Mouse (Mus musculus) right cerebral cortex, postnatal 4 days (tissue): ENCODE results near the gene Med26.

ENCODE experiments used
- DNase-seq: peaks from one replicate; pipeline ENCODE4 v3.0.0-alpha.2; 2022

Gene Med26

DNA sequence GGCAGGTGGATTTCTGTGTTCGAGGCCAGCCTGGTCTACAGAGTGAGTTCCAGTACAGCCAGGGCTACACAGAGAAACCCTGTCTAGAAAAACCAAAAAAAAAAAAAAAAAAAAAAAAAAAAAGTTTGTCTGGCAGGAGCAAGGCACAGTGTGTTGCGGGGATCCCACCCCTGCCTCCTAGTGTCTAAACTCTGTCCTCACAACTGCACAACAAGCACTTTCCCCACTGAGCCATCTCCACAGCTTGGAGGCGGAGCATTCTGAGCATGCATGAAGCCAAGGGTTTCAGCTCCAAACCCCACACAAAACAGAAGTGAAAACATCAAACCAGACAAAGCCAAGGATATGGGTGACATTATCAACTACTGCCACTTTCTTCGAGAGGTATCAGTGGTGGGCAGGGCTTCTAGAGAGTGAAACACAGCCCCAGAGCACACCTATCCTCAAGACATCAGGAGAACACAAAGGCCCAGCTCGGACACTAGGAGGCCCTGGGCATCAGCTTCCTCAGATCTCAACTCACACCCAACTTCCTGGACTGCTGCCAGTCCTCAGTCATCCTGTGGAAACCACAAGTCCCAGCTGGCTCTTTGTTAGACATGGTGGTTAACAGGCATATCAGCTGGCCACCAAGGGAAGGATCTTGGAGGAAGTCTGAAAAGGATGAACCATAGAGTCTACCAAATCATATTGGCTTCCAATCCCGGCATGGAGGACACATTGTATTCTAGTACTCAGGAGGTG is 62.4 kb downstream of the Med26 start:
- no peak for DNase-seq

DNA sequence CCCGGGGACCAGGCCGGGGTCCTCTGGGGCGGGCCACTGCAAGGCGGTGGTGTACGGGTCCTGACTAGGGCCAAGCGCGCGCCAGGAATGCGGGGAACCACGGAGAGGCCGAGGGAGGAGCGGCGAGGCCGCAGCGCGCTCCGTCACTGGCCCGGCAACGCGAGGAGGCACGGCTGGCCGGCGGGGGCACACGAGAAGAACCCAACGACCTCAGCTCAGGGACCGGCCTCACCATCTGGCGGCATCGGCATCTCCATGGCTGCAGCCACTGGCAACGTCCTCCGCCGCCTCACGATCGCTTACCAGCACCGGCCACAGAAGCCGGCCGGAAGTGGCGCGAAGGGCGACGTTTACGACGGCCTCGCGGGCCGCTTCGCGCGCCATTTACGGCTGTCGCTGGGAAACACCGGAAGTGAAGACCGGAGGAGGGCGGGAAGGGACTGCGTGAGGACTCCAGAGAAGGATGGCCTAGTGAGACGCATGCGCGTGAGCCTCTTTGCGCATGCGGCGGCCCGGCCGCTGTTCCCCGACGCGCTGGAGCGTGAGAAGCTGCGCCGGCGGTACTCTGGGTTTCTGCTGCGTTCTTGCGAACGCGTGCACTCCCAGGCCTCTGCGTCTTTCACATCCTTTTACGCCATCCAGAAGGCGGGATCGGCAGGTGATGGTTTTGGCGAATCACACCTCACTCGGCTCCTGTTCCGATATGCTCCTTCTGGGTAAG is 73.1 kb downstream of the Med26 start, which contains the start of gene Cherp:
Gene Cherp (minus strand): TSS at position 401 of the 721 bp plus-strand sequence.
- DNase-seq = peak; percentile 93

DNA sequence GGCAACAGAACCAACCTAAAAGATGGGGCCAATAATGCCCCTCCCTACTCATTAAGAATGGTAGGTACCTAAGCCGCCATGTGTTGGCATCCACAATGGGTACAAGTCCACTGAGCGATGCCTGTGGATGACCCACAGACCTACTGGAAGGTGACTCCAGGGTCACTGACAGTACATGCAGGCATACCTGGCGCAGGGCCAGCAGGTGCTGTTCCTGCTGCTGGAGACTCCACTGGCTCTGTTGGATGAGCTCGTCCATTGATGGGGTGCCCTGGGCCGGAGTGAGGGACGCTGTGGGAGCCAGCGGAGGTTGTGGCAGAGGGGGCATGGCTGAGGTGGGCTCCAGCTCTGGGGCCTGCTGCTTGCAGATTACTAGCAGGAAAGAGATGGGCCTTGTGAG is 77.4 kb downstream of the Med26 start:
- no peak for DNase-seq

DNA sequence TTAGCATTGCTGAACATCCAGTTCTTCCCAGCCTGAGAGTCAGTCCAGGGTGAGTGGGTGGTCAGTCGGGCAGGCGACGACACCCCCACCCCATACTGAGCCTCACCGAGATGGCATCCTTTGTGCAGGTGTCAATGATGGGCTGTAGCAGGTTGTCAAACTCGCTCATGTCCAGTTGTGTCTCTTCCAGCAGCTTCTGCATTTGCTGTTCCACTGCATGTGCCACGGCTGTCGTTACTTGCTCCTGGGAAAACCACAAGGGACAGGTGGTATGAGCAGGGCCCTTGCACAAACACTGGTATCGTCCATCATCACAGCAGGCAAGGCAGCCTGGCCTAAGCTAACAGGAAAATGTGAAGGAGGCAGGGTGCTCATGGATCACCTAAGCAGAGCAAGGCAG is 78.1 kb downstream of the Med26 start:
- DNase-seq = no peak

DNA sequence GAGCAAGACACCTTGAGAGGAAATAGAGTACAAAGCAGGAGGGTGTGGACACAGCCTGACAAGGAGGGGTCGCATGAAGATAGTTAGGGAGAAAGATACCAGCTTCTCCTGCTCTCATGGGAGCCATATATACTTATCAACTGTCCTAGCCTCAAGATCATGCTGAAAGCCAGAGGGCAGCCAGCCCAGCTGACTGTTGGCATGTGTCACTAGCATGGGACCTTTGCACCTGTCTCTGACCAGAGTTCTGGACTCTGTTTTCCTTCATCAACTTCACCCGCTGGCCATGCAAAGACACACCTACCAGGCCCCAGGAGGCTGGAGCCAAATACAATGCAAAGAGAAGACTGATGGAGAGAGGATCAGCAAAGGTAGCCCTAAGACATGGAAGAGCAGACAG is 78.8 kb downstream of the Med26 start:
- no peak for DNase-seq

DNA sequence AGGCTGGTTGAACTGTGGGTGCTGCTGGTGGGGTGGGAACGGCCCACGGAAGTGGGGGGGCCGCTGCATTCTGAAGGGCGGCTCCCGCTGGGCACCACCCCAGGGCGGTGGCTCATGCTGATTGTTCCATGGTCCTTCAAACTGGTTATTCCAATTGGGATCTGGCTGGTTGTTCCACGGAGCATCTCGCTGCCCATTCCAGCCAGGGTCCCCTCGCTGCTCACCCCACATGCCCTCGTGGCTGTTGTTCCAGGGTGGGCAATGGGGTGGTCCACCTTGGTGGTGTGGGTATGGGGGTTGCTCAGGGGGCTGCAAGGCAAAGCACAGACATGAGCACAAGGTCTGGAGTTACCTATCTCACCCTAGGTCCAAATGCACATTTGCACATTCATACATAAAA is 83.9 kb downstream of the Med26 start:
- DNase-seq = no peak

DNA sequence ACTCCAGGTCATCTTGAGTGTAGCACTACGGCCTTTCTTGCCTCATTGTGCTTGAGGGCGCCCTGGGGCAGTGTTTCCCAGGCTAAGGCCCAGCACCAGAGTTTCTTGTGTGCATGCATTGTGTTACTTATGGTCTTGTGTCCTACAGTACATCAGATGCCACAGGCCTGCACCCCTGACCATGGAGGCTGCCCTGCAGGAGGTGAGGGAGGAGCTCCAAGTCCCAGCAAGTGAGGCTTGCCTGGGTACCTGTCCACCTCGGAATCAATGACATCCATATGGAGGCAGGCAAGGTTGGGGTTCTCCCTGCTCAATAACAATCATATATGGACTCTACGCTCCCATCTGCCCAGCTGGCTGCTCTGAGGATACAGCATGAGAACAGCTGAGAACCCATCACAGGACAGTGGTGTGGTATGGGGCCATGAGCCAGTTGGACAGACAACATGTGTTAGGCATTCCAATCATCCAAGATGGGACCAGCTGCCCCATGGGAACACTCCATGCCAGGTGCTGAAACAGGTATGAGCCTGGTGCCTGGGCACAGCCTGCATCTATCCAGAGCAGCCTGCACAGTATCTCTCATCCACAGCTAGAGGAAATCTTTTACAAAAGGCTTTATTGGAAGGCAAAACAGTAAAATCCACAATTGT is 88.1 kb downstream of the Med26 start:
- no peak for DNase-seq

DNA sequence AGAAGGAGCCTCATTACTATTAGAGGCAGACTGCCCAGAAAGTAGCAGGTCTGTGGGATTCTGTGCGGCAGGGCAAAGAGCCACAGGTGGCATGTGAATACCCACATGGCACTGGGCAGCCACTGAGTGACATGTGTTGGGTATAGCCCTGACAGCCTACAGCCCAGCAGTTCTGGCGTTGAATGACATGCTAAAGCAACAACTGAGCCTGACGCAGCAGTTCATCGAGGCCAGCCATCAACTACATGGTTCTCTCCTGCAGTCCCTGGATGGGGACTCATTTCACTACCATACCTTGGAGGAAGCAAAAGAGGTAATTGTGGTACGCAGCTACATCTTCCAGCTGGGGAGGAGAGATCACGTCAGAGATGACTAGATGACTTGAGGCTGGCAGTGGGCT is 89.6 kb downstream of the Med26 start:
- no peak for DNase-seq

DNA sequence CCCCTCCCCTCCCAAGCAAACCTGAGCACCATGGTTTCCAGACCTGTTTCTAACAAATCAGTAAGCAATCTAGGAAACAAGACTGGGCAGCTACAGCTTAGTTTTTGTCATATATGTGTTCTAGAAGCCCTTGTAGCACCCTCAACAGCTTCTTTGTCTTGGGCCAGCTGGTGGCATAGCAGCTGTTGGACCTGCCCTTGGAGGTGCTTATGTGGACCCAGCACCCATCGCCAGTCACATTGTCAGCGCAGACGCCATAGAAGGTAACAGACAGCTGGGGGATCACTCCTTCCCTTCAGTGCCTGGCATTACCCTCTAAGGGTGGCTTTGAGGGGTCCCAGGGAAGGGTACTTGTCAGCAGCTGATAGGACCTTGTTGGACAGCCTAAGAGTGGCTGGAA is 90.3 kb downstream of the Med26 start:
- DNase-seq = no peak

DNA sequence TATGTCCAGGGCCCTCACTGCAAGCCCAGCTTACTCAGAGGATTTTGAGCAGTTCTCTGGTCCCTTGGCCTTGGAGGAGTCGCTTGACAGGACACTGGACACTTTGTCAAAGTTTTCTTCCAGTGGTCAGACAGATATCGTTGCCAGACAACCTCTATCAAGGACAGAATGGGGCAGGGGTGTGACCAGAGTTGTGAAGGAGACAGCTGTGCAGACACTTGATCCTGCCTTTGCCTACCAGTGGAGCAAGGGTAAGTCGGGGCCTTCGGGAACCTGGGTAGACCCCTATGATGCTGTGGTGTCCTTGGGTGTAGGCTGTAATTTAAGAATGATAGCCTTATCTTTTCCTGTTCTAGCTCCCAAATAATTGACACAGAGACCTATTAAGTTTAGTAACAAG is 92.8 kb downstream of the Med26 start:
- DNase-seq = no peak

DNA sequence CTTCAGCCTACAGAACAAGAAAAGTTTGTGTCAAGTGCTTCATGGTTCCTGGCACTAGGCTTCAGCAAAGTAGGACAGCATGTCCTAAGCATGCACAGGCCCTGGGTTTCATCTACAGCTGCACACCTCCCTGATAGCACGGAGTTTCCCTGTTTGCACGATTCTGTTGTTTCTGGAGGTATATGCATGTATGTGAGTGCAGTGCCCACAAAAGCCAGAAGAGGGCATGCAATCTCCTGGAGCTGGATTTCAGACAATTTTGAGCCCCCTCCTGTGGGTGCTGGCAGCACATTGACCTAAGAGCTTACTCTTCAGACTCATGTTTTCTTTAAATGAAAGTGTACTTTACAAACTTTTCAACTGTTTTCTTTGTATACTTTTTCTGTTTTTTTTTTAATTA is 94.2 kb downstream of the Med26 start:
- DNase-seq = no peak

DNA sequence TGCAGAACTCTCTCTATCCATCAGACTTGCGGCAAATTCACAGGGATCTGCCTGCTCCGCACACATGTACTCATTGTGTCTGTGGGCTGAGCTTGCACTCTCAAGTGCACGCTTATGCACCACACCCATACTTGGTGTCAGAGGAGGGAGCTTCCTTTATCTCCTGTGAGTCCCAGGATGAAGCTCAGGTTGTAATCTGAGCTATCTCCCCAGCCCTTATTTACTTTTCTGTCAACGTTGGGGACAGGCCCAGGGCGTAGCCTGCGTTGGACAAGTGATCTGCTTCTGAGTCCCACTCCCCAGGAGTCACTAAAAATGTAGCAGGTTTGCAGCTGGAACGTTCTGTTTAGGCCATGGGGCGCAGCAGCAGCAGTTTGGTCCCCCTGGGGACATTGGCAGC is 96.6 kb downstream of the Med26 start:
- DNase-seq = no peak

DNA sequence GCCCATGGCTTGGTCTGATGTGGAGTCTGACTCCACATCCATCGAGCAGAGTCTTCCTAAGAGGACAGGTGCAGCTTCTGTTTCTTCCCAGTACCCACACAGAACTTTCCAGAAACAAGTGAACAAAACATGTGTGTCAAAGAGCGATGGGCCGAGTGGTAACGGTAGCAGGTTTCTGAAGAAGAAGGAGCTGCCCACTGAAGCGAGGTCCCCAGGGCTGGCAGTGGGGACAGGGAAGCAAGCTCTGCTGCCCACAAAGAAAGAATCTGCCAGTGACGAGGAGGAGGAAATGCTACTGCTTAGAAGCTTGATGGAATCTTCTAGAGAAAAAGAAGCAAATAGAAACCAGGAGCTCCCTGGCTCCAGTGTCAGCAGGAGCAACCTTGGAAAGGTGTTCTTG is 103.0 kb downstream of the Med26 start:
- no peak for DNase-seq
